In the genomic region with DNA sequence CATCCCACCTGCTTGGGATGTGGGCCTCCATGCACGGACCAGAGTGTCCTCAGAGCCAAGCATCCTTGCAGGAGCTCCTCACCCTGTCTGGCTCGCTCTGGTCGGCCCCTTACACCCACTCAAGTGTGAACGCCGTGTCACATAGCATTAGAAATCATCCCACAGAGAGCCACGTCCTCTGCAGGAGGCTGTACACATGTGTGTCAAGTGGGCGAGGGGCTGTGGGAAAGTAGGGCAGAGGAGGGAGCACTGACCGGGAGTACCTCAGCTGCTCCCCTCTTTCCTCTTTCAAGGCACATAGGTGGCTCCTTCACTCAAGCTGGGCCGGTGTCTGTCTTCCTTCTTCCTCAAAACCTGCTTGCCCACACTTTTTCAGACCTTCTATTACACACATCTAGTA, we compare ENCODE assay signal across 24 mouse cellular contexts.
DNase-seq lines count a peak whose midpoint lies in the region; ATAC-seq and TF ChIP-seq lines count a peak whose summit lies in the region.
"Had no signal": no experiment of that assay in that cellular context is flagged by ENCODE, and none has a peak within 500 bp of the region (broad histone marks: within the 10 kb centered on the region; RNA-seq: fewer than 3 reads in every experiment).

No protein-coding gene starts in this region.

- ATAC-seq in hindbrain, postnatal 0 days = peak; percentile 10; the same call in 1 of the 2 replicates
- no peak for ATAC-seq in hindbrain, embryonic 14.5 days (ENCODE audit: low FRiP score)
- 0 out of 2 replicates have a peak, but pooled peaks have one; percentile 12 for ATAC-seq in erythroid progenitor cell, adult 5-6 weeks (replicated peaks; ENCODE audit: low FRiP score, poor library complexity, severe bottlenecking)
- ATAC-seq: CD4-positive, CD25-positive, alpha-beta regulatory T cell, adult 4 months; forebrain, embryonic 15.5 days; intestine, postnatal 0 days had no signal

- no peak overlapping the region for H3K9ac ChIP-seq in hindbrain, postnatal 0 days (replicated peaks; ENCODE audit: low read length)
- no peak overlapping the region for H3K9ac ChIP-seq in hindbrain, embryonic 14.5 days
- H3K9ac ChIP-seq: embryonic facial prominence, embryonic 12.5 days; embryonic facial prominence, embryonic 15.5 days; forebrain, embryonic 12.5 days; forebrain, embryonic 15.5 days; heart, embryonic 13.5 days had no signal

- no peak for TF ChIP-seq CTCF in hindbrain, postnatal 0 days (IDR thresholded peaks at IDR 0.05; ENCODE audit: low read depth)

- DNase-seq in hindbrain, postnatal 0 days (ENCODE audit: low spot score) = no peak
- DNase-seq in hindbrain, embryonic 14.5 days (ENCODE audit: low spot score) = no peak
- DNase-seq in retina, embryonic 14.5 days (ENCODE audit: low spot score) = peak; percentile 65
- no peak for DNase-seq in B cell, adult 2 months
- no peak for DNase-seq in adrenal gland, postnatal 25 days
- DNase-seq: adrenal gland, adult 2 months; adrenal gland, postnatal 36 days; cerebellum, adult 11 months; cerebellum, adult 2 months; cerebellum, adult 9-11 months; cerebellum, postnatal 25 days; gastrocnemius, postnatal 25 days; heart, adult 2 months; heart, postnatal 14 days; heart, postnatal 4 days had no signal

- WGBS in hindbrain, postnatal 0 days = 79% methylated on average over 9 of the region's 9 CpGs
- WGBS in hindbrain, embryonic 14.5 days = 83% methylated on average over 9 of the region's 9 CpGs

- no peaks in the 10 kb centered on the region for H3K27me3 ChIP-seq in hindbrain, postnatal 0 days (ENCODE audit: insufficient read depth, low read length)
- H3K27me3 ChIP-seq in hindbrain, embryonic 14.5 days (ENCODE audit: control insufficient read depth, insufficient read depth, low read length) = no peaks in the 10 kb centered on the region
- H3K27me3 ChIP-seq: embryonic facial prominence, embryonic 12.5 days; embryonic facial prominence, embryonic 15.5 days; forebrain, embryonic 12.5 days; forebrain, embryonic 15.5 days; heart, embryonic 13.5 days had no signal

- no peaks in the 10 kb centered on the region for H3K9me3 ChIP-seq in hindbrain, postnatal 0 days (ENCODE audit: low read length)
- no peaks in the 10 kb centered on the region for H3K9me3 ChIP-seq in hindbrain, embryonic 14.5 days (ENCODE audit: control insufficient read depth, low read length)
- H3K9me3 ChIP-seq: embryonic facial prominence, embryonic 12.5 days; embryonic facial prominence, embryonic 15.5 days; forebrain, embryonic 12.5 days; forebrain, embryonic 15.5 days; heart, embryonic 10.5 days; heart, embryonic 13.5 days had no signal

- no peak overlapping the region for H3K4me3 ChIP-seq in hindbrain, postnatal 0 days (ENCODE audit: low read length)
- no peak overlapping the region for H3K4me3 ChIP-seq in hindbrain, embryonic 14.5 days (replicated peaks; ENCODE audit: low read length)
- H3K4me3 ChIP-seq: embryonic facial prominence, embryonic 12.5 days; embryonic facial prominence, embryonic 15.5 days; forebrain, embryonic 12.5 days; forebrain, embryonic 15.5 days; heart, adult 2 months; heart, embryonic 10.5 days; heart, embryonic 13.5 days had no signal

- peaks cover 10% of the 10 kb centered on the region; the same call in 1 of the 2 replicates for H3K4me1 ChIP-seq in hindbrain, postnatal 0 days (ENCODE audit: insufficient read depth, low read length)
- H3K4me1 ChIP-seq in hindbrain, embryonic 14.5 days (replicated peaks; ENCODE audit: control insufficient read depth, insufficient read depth, low read length) = peaks cover 6% of the 10 kb centered on the region; the same call in 1 of the 2 replicates
- H3K4me1 ChIP-seq: embryonic facial prominence, embryonic 15.5 days; heart, embryonic 10.5 days; heart, embryonic 13.5 days had no signal

- H3K4me2 ChIP-seq in hindbrain, postnatal 0 days (ENCODE audit: low read depth, low read length) = no peak overlapping the region
- no peak overlapping the region for H3K4me2 ChIP-seq in hindbrain, embryonic 14.5 days (replicated peaks)
- H3K4me2 ChIP-seq: embryonic facial prominence, embryonic 12.5 days; embryonic facial prominence, embryonic 15.5 days; forebrain, embryonic 12.5 days; forebrain, embryonic 15.5 days; heart, embryonic 13.5 days had no signal

- H3K36me3 ChIP-seq in hindbrain, postnatal 0 days (ENCODE audit: insufficient read depth, low read length) = peaks cover 3% of the 10 kb centered on the region; the same call in 1 of the 2 replicates
- no peaks in the 10 kb centered on the region for H3K36me3 ChIP-seq in hindbrain, embryonic 14.5 days (replicated peaks; ENCODE audit: control insufficient read depth, insufficient read depth)
- H3K36me3 ChIP-seq: forebrain, embryonic 15.5 days had no signal

- no peak overlapping the region for H3K27ac ChIP-seq in hindbrain, postnatal 0 days
- no peak overlapping the region for H3K27ac ChIP-seq in hindbrain, embryonic 14.5 days
- H3K27ac ChIP-seq: embryonic facial prominence, embryonic 12.5 days; embryonic facial prominence, embryonic 15.5 days; forebrain, embryonic 12.5 days; forebrain, embryonic 15.5 days; heart, adult 2 months; heart, embryonic 10.5 days; heart, embryonic 13.5 days had no signal
